Mouse (Mus musculus) spleen, postnatal 14 days (tissue): ENCODE data around the gene Ppfia2.

Experiments
- DNase-seq, 2 experiments: peaks; one replicate each; pipeline ENCODE4 v3.0.0; 2021 to 2022; ENCODE audit warnings: low spot score in 2 of 2

Ppfia2 gene

DNA sequence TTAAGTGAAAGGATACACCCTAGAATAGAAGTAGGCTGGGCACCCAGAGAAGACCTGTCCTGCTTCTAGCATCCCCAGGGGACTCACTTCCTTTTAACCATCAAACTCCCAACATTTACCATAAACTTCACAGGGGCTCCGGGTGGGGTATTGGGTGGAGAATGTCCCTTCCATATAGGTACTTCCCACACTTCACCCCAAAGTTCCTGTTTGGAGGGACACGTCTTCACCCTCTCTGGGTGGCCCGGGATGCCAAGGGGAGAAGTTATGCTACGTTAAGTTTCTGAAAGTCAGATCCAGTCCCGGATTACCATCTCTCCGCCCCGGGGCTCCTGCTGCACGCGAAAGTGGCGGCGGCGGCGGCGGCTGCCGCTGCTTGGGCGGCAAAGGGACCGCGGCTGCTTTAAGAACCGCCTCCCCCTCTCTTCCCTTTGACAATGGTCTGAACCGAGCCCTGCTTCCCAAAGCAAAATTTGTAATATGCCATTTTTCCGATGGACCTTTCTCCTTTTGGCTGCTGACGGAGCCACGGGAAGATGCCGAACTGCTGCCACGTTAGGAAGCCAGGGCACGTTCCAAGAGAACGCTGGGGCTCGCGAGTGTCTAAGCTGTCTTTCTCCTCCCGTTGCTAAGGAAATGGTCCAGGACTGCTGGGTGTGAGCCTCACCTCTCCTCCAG lies at the start of gene Ppfia2:
Gene Ppfia2 (plus strand): TSS at position 485 of the 678 bp plus-strand sequence.
- no peak for DNase-seq

GRCm38 (mm10) chr10:106468956-106469721 lies 1.0 kb upstream of the Ppfia2 start:
- no peak for DNase-seq

DNA sequence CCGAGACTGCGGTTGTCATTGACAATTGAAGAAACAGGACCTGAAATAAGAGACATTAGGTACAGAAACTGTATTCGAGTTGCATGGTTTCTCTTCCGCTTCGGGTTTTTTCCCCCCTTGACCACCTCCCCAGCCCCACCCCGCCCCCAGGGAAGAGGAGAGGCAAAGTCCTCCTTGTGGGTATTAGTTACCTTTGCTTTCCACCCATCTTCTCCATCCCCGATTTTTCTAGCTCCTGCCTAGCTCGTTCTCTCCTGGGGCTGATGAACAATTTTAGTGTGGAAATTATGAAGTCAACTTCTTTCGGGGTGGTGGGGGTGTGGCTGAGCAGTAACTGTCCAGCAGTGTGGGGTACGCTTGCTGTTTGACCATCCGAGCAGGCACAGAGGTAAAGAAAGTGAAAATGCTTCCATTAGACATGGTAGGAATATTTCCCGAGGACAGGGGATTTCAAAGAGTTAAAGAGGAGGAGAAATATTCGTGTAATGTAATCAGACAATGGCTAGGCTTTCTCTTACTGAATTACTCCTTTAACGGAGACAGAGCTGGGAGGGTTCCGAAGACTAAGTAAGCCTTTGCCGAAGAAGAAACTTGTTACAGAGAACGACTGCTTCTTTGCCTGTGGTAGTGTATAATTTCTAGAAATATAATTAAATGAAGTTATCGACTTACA lies 530 bp downstream of the Ppfia2 start:
- no peak for DNase-seq

- DNase-seq, result no peak
Observed at GRCm38 (mm10) chr10:106509281-106510165, 39.4 kb downstream of the Ppfia2 start.

DNA sequence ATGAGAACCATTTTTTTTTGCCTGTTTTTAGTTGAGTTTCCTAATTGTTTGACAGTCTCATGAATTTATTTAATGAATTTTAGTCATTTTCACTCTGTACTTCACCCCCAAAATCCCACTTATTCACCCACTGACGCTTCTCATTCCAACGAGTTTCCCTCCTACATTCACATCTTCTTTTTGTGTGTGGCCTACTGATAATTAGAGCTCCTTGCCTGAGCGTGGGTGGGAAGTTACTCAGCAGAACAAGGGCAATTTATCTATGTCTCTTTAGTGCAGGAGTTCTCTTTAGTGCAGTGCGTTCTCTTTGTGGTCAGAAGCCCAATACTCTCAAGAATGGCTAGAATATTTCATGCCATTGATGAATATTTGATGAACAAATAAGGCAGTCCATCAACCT lies 95.9 kb downstream of the Ppfia2 start:
- DNase-seq, result no peak

DNA sequence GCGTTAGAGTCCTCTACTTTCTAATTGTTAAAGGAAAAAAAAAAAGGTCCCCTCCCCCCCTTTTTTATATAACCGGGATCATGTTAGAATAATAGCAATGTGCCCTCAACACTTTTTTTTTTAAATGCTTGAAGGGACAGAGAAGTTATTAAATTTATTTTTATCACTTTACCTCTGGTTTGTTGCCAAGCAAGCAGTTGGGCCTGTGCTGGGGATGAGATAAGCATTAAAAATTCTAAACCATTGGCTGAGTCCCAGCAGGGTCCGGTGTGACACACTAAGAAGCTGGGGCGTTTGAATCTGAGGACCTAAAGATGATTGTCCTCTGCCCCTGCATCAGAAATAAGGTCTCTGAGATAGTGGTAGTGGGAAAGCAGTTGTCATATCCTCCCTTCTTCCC lies 114.9 kb downstream of the Ppfia2 start:
- DNase-seq, result no peak

DNA sequence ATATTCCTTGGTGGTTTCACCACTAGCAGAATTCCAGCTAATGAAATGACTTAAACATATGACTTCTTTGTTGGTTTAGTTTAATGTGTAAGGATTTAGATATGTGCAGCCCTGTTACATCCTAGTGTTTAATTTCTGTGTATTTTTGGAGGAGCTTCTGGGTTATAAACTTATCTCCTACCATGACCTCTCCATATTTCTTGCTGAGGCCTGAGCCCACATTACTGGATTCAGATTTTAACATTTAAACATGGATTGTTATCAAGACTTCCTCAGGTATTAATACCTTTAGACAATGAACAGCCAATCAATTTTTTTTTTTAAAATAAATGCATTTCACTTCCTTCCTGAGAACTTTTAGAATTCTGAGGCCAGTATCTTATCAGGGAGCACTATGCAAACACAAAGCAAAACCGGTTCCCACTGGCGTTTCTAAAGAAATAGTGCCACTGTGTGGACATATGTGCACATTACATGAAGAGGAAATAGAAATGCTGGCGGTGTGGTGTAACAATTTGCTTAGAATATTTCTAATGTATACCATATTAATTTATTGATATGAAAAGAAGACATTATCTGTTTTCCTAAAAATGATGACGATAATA lies 115.4 kb downstream of the Ppfia2 start:
- no peak for DNase-seq

- no peak for DNase-seq
Observed at GRCm38 (mm10) chr10:106587817-106588216, 117.7 kb downstream of the Ppfia2 start.

DNA sequence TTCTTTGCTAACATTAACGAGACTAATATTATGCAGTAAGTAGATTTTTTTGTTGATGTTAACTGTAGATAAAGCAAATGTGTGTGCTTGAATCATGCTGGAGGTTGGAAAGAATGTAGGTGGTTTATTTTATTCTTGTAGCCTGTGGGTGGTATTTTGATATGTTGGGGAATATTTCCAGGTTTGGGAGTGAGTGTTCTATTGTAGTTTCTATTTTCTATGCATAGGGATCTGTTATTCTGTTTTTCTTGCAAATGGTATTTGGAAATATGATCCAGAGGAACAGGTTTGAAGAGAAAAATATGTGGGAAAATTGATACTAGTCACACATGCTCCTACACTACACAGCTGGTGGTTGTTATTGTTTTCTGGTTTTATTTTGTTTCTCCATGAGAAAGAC lies 120.8 kb downstream of the Ppfia2 start:
- DNase-seq, result no peak

GRCm38 (mm10) chr10:106596976-106597375 lies 126.8 kb downstream of the Ppfia2 start:
- no peak for DNase-seq

GRCm38 (mm10) chr10:106603319-106603898 lies 133.3 kb downstream of the Ppfia2 start:
- no peak for DNase-seq

- DNase-seq, result no peak
Observed at GRCm38 (mm10) chr10:106609177-106609981, 139.2 kb downstream of the Ppfia2 start.

DNA sequence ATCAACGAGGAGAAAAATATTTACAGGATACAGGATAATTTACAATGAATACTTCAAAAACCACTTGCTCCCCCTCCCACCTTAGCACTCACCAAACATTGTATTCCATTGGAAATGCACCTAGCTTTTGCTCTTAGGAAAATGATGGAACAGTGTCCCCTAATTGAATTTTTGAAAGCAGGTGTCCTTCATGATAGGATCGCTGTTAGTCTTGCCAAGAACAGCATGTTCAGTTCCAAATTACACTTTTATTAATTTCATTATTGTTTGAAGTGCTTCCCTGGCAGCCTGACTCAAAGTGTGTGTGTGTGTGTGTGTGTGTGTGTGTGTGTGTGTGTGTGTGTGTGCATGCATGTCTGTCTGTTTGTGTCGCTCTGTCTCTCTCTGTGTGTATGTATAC lies 140.1 kb downstream of the Ppfia2 start:
- no peak for DNase-seq

- no peak for DNase-seq
Observed at GRCm38 (mm10) chr10:106618194-106618593, 148.1 kb downstream of the Ppfia2 start.

- DNase-seq, result no peak
Observed at GRCm38 (mm10) chr10:106620952-106621351, 150.8 kb downstream of the Ppfia2 start.

DNA sequence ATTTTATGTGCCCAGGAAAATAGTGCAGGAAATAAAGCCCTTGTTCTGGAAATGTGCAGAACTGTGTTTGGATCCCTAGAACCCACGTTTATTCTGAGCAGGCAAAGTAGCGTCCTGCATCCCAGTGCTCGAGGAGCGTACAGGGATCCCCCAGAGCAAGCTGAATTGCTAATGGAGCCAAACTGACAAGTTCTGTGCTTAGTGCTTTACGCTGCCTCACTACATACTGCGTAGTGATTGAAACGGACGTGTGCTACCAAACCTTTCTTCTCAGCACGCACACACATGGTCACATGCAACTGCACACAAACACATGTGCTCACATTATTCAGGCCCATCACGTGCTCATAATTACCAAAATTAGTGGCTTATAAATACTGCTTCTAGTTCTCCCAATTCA lies 153.2 kb downstream of the Ppfia2 start:
- no peak for DNase-seq

DNA sequence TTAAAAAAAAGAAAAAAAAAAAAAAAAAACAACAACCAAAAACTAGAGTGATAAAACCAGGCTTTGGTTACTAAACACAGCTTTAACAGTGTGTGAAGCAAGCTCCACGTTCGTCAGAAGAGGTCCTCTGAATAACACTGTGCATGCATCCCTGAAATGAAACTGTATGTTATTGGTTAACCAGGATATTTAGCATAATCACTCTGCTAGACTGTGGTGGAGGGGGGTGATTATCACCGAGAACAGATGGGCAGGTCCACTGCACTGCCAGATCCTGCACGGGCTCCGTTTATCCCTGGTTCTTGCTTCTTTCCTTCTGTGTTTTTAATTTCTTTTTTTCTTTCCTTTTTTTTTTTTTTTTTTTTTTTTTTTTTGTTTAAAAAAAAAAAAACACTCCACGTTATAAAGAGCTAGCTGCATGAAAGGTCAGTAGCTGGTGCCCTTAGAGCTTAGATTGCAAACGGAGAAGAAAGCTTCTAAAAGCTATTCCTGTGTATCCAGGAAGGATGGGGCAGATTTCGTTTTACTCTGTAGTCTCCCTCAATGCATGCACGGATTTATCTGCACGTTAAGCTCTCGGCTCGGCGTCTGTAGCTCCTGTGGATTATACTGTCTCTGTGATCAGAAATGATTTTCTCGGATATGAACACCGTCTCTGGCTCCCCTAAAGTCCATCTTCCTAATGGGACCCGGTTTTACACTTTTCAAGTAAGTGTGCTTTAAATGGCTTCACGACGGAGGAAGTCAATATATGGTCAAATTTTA lies 162.2 kb downstream of the Ppfia2 start:
- no peak for DNase-seq

DNA sequence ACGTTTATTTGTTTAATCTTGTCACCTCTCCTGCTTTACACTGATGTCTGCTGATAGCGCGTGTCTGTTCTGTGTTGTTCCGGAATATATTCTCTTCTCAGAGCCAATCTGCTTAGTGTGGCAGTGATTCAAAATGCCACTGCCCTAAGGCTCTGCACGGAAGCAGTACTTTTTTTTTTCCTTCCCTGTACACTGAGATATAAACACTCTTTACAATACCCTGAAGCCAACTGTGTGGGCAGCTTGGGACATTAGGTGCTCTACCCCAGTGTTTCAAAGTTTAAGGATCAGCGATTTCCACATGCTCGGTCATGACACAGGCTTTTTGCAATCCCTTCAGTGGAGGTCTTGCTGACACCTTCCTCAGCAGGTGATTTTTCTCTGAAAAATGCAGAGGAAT lies 163.8 kb downstream of the Ppfia2 start:
- no peak for DNase-seq

DNA sequence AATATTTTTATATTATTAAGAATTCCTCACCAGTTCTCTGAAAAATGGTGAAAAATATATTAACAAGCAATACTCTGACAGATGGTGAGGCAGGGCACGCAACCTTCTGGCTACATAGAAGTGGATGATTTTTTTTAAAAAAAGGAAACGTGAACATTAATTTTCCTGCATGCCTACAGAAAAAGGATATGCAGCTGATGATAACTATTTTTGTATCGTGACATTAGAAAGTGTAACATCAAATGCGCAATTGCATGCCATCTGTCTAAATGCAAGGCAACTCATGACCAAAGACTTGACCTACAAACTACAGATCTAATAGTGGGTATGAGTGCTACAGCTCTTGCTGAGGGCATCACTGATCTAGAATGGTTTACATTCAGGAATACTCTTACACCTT lies 182.1 kb downstream of the Ppfia2 start:
- DNase-seq, result no peak
